Mouse (Mus musculus): Measurements from ENCODE around the gene Gtpbp6. TPM values are rescaled to one million over a fixed set of nuclear protein-coding genes. Genes with fewer than 3 reads are reported as not detected.
"Not testable (repeated sequence)": the region's sequence is repeated elsewhere in the genome, so short reads cannot be mapped to it uniquely, and the experiment has no call there.

Gtpbp6 gene
- 10 to 100 TPM; 75.8 to 83.0 TPM for total RNA-seq (2021)

DNA sequence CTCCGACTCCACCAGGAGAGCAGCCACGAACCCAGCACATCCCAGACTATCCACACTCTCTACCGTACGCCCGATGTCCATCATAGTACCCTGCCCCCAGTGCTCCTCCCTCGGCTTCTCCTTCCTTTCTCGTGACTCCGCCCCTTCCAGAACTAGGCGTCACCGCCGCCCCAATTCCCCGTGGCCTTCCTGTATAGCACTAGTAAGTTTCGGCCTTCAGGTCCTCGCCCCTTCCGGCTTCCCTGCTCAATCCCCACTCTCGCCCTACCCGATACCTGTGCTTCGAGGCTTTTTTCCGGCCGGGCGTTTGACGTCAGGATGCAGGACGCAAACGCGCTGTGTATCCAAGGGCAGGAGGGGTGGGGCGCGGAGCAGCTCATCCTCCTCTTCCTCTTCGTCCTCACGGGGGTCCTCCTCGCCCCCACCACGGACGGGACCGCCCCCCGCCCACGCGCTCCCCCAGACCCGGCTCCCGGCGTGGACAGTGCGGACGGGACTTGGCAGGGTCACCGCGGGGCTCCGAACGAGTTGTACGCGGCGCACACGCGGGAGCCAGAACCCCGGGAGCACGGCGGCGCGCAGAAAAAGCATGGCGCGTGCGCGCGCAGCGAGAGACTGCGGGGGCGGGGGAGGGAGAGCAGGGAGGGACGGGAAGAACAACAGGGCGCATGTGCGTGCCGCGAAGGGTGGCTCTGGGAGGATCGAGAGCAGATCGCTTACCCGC, at the start of gene Gtpbp6:
TSS of gene Gtpbp6 (minus strand) at position 617 of the 724 bp plus-strand sequence.
- DNase-seq = peak; percentile 91 to 94

- DNase-seq = no peak
These were observed 35.0 kb upstream of the Gtpbp6 start for GRCm38 (mm10) chr5:110143007-110143406.

DNA sequence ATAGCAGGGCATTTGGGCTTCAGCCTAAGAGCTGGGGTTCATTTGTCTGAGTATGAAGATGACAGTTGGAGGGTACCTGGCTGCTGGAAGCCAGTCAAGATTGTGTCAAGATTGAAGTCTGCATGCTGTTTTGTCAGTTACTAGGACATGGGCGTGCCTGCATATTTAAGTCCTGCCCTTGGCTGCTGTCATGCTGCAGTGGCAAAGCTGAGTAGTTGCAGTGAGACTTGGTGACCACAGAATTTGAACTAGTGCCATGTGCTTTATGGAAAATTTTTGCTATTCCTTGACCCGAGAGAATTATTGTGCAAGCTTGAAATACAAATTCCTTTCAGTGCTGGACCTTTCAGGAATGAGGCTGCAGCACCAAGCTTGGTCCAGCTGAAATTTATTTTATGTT, 34.3 kb upstream of the Gtpbp6 start:
- DNase-seq = no peak

- no peak for DNase-seq
These were observed 32.4 kb upstream of the Gtpbp6 start for GRCm38 (mm10) chr5:110140424-110140823.

GRCm38 (mm10) chr5:110139325-110139724, 31.3 kb upstream of the Gtpbp6 start:
- DNase-seq = no peak

DNA sequence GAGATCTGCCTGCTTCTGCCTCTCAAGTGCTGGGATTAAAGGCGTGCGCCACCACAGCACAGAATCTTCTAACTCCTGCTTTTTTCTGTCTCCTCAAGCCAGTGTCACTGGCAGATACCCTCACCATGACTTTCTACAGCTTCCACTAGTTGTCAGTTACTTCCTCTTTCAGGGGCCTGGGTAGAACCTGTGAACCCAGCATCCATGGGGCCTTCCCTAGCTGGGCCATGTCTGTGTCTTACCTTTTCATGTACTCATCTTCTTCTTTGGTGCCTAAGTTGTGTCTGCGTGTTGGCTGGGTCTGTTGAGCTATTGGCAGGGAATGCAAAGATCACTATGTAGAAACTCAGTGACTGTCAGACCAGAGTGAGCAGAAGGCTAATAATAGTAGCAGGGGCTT, 29.8 kb upstream of the Gtpbp6 start:
- no peak for DNase-seq

DNA sequence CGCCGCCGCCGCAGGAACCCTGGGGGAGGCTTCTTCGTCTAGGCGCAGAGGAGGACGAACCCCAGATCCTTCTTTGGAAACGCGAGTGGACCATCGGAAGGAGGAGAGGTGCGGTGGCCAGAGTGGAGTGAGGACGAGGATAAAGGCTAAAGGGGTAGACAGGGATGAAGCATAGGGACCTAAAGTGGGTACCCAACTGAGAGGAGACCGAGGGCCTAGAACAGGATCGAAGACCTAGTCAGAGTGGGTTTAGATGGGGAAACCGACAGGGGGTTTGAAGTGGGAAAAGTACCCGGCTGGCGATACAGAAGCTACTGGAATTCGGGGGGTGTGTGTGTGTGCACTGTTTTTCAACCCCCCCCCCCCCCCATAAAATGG, 28.1 kb upstream of the Gtpbp6 start:
- no peak for DNase-seq

DNA sequence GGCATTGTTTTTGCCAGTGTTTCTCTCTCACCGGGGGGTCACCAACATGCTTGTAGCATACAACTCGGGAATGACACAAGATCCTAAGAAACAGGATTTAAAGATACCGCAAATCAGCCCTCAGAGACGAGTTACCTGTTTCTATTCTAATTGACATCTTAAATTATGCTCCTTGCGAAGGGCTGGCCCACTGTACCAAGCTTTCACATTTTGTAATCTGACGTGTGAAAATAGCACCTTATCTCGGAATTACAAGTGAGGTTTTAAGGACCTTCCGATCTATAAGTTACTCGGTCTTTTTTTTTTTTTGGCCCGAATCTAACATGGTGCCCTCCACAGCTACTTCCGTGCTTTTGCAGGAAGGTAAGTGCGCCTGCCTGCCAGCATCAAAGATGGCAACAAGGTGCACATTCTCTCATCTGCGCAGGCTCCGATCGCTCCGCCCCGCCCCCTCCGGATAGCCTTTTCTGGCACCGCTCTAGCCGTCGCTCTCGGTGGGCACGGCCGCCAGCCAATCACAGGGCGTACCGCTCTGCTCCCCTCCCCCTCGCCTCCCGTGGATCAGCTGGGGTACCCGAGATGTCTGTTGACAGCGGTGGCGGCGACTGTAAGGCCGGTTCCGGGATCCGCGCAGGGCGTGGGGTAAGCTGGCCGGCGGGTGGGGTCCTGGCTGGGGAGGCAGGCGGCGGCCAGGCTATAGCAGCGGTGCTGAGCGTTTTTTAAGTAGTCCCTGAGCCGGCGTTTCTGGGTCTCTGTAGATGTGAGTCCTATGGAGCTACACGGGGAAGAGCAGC, 27.5 kb upstream of the Gtpbp6 start, which contains the start of gene Chfr:
TSS of gene Chfr (plus strand) at position 550 of the 794 bp plus-strand sequence.
- peak; percentile 99 for DNase-seq

DNA sequence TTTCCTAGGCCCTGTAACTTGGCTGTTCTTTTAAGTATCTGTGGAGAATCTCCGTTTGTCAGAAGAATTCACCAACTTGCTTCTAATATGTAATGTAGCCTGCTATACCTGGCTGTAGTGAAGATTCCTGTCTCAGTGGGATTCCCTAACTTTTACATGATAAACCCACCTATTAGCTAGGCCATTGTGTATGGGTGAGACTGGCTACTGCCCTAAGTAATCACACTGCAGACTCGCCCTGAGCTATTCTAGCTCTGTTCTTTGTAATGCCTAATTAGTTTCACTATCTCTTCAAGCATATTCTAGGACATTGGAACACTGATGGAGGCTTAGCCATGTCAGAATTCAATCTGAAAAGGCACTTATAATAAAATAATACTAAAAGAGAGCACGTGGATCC, 14.4 kb upstream of the Gtpbp6 start:
- not testable (repeated sequence) for DNase-seq

DNA sequence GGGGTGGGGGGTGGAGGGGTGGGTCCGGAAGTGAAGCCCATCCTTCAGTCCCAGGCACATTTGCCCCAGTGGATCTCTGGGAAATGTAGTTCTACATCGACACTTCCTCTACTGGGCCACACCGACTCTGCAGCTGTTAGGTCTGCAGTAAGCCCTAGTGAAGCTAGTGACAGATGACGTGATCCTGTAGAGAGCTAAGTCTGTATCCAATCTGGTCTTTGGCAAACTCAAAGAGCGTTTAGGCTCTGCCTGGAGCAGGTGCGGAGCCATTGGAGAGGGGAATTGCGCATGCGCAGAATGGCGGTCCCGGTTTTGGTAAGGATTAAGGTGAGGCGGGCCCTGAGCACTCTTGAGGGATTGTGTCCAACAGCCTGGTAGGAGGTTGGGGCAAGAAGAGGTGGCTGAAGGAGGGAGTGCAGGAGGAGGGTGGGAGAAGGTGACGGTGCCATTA, 2.0 kb upstream of the Gtpbp6 start, which contains the start of gene Zfp605:
TSS of gene Zfp605 (plus strand) at position 102 of the 451 bp plus-strand sequence.
- DNase-seq = peak; percentile 92 to 93

DNA sequence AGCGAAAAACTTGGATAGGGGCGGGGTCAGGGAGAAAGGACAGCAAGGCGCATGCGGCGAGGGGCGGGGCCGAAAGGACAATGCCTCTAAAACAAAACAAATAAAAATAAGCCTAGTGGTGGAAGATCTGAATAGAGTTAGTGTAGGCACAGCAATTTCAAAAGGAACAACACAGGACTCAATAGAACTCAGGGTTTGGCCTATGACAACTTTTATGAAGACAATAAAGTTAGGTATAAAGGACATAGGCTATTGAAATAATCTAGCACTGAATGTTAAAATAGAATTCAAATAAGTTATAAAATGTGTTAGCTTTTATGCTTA, 270 bp upstream of the Gtpbp6 start:
- DNase-seq = no peak

DNA sequence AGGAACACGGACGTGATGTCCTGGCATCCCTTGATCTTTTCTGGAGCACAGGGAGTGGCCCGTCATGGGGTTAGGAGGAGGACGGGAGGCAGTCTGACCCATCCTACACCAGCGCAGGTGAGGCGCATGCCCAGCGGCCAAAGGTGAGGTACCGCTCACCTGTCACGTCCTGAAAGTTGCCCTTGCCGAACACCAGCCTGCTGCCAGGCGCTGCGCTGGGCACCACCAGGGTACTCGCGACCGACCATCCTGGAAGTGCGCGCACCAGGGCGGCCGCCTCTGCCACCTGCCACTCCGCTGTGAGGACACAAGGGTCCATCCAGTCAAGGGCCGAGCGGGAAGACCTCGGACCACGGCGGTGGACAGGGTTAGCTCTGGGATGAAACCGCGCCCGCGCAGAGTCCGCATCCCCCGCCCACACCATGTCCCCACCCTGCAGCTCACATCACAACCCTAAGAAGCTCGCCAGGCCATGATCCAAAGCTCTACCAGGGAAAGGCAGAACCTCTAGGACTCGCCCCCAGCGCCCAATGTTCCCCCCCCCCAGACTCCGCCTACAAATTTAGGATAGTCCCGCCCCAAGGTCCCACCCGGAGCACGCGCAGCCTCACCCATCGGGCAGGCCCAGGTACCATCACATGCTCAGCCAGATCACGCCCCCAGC, 964 bp downstream of the Gtpbp6 start:
- DNase-seq = peak in 1 of 2 experiments; percentile 31

DNA sequence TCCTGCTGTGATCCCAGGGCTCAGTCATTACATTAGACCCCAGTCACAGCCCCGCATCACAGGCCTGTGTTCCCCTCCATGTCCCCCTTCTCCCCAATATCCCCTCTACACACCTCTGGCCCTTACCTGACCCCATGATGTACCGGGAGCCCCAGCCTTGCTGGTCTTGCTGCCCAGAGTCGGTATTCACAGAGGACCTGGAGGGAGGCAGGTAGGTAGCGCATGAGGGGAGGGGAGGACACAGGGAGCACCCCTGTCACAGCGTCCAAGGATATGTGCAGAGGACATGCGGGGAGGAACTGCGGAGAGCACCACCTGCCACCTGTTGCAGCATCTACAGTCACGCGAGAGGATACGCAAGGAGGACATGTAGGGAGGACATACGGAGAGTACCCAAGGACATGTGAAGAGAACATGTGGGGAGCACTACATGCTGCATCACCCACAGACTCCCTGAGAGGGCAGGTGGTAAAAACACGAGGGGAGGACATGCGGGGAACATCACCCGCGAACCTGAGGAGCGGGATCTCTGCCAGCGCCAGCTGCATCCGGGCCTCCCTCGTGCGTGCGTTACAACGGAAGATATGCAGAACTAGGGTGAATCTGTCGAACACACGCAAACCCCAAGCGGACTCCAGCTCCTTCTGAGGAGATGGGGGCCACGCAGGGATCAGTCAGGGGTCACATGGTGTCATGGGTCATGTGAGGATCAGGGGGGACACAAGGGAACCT, 1.7 kb downstream of the Gtpbp6 start:
- DNase-seq = peak in 1 of 2 experiments; percentile 29

DNA sequence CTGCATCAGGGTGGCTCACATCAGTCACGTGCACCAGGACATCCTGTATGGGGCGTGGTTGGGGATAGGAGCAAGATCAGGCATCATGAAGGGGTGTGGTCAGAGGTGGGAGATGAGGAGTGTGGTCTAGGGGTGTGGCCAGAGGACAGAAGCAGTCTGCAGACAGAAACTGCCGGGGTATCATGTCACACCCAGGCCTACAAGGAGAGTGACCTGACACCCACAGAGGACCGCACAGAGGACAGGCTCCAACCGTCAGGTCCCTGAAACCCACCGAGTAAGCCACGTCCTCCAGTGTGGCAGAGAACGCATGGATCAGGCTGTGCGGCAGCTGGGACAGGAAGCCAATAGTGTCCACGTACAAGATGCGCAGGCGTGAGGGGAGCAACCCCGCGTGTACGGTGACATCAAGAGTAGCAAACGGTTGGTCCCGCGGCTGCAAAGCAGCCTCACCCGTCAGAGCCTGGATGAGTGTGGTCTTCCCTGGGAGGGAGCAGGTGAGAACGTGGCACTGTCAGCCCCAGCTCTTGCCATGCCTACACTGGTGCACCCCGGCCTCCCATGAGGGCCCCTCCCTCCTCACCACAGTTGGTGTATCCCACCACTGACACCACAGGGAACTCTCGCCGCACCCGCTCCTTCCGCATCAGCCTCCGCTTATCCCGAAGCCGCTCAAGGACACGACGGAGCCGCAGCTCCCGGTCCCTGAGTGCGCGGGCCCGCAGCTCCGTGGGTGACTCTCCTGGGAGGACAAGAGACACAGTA, 3.2 kb downstream of the Gtpbp6 start:
- DNase-seq = no peak

DNA sequence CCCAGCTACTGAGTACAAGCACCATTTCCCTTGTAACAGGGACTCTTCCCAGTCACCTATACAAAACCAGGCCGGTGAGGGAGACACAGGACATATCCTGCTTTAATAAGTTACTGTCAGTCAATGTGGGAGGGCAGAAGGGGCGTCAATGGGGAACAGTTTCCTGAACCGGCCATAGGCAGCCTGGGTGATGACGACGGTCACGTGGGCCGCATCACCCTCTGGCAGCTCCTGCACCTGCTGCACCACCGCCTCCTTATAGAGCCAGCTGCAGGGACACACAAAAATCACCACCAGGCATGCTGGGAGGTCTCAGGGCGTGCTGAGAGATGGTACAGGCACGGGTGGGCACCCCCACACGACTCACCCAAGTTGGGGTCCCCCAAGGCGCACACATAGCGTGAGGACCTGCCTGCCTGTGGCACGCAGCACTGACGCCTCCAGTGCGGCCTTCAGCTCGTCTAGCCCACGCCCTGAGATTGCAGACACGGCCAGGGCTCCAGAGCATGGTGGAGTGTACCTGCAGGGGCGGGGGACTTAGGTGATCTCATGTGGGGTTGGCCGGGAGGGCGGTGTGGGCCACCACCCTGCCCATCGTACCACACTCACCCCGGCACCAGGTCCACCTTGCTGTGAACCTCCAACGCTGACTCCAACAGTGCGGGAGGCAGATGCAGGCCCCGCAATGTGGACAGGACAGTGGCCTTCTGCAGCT, 3.9 kb downstream of the Gtpbp6 start:
- no peak for DNase-seq

- peak in 1 of 2 experiments; percentile 17 for DNase-seq
These were observed 5.0 kb downstream of the Gtpbp6 start for GRCm38 (mm10) chr5:110102853-110103625.

- no peak for DNase-seq
These were observed 5.6 kb downstream of the Gtpbp6 start for GRCm38 (mm10) chr5:110102429-110102828.

DNA sequence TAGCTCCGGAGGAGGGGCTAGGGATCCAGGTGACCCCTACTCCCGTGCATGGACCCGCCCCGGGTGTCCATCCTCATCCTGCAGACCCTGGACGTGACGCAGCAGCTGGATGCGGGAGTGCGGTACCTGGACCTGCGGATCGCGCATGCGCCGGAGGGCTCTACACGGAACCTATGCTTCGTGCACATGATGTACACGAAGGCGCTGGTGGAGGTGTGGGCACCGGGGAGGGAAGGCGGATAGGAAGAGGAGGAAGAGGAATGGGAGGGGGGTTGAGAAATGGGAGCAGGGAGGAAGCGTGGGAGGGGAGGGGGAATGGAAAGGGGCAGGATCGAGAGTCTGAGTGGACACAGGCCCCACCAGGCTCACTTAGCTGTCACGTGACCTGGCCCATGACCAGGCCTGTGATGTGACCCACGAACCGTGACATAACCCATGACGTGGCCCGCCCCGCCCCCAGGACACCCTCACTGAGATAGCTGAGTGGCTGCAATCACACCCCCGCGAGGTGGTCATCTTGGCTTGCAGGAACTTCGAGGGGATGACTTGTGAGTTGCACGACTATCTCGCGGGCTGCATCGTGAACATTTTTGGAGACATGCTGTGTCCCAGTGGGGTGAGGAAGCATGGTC, 6.2 kb downstream of the Gtpbp6 start:
- DNase-seq = peak in 1 of 2 experiments; percentile 61

GRCm38 (mm10) chr5:110100921-110101631, 6.9 kb downstream of the Gtpbp6 start:
- DNase-seq = peak in 1 of 2 experiments; percentile 22

All from layer of hippocampus, postnatal 36 days (tissue).